Mouse (Mus musculus) right cerebral cortex, postnatal 25 days (tissue): Measurements from ENCODE around the gene Fgfr2.
A peak's percentile ranks its signal among the peaks of the same experiment; 100 is the strongest.

Source experiments
- DNase-seq: peaks from one replicate; pipeline ENCODE4 v3.0.0; 2022

Fgfr2 gene

GRCm38 (mm10) chr7:132795141-132795540 lies 328.0 kb downstream of the Fgfr2 start:
- no peak for DNase-seq

DNA sequence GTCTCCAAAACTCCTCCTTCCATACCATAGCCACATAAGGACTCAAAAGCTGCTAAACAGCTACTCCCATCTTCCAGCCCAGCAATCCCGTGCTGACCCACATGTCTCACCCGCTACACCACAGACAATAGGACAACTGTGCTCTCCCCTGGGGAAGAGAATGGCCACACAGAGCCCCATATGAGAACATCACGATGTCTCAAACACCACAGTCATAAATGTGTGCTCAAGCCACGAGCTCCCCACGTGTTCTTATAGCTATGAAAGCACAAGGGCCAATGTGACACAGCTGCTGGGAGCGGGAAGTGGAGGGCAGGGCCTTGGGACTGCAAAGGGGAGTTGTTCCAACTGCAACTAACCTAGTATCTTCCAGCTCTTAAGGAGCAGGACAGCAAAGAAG lies 329.7 kb downstream of the Fgfr2 start:
- no peak for DNase-seq

GRCm38 (mm10) chr7:132790447-132791219 lies 332.5 kb downstream of the Fgfr2 start:
- no peak for DNase-seq

GRCm38 (mm10) chr7:132788826-132789225 lies 334.3 kb downstream of the Fgfr2 start:
- DNase-seq, result peak; percentile 86

- DNase-seq, result no peak
These were observed 335.5 kb downstream of the Fgfr2 start for GRCm38 (mm10) chr7:132787496-132788190.

GRCm38 (mm10) chr7:132787022-132787421 lies 336.1 kb downstream of the Fgfr2 start:
- DNase-seq, result no peak

DNA sequence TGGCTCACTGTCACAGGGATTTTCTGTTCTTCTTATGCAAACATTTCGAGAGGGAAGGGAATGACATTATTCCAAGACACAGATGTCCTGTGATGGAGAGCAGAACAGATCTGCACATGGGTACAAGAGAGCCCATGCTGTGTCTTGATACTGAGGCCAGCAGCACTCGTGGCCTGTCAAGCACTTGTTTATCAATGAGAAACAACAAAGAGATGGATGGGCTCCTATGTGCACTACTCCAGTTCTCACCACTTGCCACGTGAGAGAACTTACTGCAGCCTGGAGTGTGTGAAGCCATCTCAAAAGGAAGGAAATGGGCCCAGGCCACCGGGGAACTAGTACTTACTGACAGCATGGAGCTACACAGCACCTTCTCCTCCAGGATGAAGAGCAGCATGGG lies 336.6 kb downstream of the Fgfr2 start:
- DNase-seq, result no peak

DNA sequence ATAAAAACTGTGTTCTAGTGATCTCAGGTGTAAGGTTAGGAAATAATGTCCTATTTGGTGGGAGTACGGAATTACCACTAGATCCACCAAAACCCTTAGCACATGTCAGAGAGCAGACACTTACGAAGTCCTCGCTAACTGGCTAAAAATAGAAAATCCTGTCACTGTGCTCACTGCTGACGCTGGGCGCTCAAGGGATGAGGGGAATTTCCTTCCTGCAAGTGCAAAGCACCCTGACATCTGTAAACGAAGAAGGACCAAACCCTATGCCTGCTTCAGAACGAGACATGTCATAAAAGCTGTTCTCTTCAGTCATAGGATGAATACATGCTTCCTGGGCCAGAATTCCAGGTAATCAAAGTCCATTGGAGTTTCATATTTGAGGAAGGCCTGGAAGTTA lies 337.1 kb downstream of the Fgfr2 start:
- no peak for DNase-seq

DNA sequence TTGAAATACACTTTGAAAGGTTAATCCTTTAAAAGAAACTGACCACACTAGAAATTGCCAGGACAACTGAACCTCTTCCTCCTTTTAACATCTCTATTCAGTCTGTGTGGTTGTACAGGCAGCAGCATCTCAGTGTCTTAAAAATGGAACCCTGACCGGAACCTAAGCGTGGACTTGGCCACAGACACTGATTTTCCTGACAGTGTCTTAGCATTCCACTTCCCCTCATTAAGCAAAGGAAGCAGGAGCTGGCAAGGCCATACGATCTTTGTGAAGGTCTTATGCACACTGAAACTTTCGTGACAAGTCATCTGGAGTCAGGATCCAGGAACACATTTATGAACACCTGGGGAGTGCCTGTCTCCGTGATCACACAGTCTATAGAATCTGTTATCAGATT lies 339.0 kb downstream of the Fgfr2 start:
- no peak for DNase-seq

DNA sequence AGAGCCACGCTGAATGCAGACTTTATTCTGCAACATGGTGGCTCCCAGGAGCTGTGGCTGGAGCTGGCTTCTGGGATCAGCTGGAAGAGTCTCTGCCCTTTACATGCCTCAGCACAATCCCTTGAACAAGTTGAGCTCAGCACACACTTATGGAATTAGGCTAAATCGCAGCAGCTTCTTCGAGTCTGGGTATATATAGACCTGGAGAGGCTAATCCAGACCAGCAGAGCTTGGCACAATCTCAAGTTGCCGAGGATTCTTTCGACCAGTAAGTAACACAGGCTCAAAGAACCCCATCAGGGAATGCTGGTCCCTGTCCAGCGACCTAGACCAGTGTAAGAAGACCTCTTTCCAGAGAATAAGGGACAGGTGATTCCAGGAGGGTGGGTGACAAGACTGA lies 341.3 kb downstream of the Fgfr2 start:
- DNase-seq, result no peak

GRCm38 (mm10) chr7:132781130-132781814 lies 341.9 kb downstream of the Fgfr2 start:
- DNase-seq, result no peak

DNA sequence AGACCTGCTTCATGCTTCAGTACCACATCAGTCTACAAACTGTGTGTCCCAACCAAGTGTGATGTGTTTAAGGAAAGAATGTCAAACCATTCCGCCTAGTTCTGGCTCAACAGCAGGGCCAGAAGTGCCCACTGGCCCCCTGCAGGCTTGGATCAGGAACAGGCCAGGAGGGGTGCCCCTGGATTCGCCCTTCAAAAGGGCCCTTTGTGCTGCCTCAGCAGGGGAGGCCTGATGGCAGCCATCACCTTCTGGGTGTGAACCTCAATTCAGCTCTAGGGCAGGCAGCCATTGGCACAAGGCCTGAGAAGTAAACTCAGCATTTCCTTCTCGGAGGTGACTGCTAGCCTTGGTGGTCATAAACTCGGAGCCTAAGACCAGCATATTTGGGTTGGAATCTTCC lies 342.5 kb downstream of the Fgfr2 start:
- DNase-seq, result no peak

- DNase-seq, result no peak
These were observed 344.5 kb downstream of the Fgfr2 start for GRCm38 (mm10) chr7:132778630-132779029.

DNA sequence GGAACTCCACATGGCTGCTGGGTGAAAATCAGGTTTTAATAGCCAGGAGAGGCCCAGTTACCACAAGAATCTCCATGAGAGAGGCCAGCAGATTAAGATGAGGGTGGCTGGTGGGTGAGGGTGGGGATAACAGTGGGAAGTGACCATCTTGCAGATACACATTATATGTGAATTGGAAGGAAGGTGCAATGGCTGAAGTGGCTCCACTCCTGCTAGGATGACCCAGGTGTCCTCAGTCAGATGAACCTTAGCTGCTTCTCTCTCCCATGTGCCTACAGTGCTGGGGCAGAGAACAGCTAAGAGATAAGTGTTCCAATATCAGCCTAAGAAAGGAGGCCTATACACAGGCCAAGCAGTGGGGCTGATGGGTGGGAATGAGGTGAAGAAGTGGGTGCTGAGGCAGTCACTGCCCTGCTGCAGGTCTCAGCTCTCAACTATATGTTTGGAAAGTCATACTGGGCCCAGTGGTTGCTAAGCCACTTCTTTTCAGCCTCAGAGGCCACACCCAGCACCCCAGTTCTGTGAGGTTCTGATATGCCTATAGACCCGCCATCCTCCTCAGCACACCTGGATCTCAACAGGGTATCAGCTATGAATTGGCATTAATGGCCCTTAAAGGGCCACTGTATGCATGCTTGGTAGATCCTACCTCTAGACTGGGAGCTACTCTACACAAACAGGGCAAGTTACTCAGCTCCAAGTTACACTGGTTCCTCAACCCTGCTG lies 345.3 kb downstream of the Fgfr2 start:
- DNase-seq, result no peak

- no peak for DNase-seq
These were observed 346.0 kb downstream of the Fgfr2 start for GRCm38 (mm10) chr7:132777117-132777516.

GRCm38 (mm10) chr7:132776338-132777111 lies 346.6 kb downstream of the Fgfr2 start:
- no peak for DNase-seq

DNA sequence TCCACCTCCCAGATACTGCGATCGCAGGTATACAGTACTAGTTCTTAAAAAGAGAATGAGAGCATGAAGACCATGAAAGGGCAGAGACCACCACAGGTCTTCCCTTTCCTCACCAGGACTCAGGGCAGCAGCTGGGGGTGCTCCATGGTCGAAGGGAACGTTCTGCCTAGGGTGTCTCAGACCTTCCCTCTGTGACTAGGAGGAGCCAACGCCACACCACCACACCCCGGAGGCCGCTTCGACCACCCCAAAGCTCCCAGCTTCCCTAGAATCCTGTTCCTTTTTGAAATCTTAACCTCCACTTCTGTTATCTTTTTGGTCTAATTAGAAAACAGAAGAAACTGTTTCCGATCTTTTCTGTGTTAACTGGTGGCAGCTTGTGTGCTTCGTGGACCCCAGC lies 347.2 kb downstream of the Fgfr2 start:
- no peak for DNase-seq

DNA sequence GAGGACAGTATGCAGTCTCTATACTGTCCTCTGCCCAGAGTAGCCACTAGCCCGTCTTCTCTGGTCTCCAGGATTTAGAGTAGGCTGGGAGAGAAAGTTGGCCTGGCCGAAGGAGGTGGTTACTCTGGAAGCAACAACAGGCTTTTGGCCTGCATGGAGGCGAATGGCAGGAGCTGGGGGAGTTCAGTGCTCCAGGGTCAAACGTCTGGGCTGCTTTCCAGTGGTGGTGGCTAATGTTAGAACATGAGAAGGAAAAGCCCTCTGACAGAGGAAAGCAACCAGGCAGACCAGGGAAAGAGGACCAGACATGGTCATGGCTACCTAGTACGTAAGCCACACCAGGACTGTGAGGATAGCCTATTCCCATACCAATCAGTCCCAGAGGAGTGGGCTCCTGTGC lies 347.8 kb downstream of the Fgfr2 start:
- no peak for DNase-seq

GRCm38 (mm10) chr7:132773011-132773705 lies 350.0 kb downstream of the Fgfr2 start:
- no peak for DNase-seq

DNA sequence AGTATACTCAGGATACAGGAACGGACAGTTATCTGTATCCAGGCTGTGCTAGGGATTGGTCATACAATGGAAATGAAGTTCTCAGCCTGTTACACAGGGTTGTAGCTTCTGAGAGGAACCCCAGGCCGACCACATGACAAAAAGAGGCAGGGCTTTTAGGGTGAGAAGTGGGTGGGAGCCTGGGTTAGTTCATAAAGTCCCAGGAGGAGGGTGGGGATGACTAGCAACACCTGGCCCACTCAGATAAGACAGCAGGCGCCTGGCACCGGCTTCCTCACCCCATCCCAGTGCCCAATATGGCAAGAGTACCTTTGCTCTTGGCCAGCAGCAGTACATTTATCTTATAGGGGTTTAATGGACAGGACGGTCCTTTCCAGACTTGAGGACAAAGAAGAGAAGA lies 350.7 kb downstream of the Fgfr2 start:
- DNase-seq, result no peak

DNA sequence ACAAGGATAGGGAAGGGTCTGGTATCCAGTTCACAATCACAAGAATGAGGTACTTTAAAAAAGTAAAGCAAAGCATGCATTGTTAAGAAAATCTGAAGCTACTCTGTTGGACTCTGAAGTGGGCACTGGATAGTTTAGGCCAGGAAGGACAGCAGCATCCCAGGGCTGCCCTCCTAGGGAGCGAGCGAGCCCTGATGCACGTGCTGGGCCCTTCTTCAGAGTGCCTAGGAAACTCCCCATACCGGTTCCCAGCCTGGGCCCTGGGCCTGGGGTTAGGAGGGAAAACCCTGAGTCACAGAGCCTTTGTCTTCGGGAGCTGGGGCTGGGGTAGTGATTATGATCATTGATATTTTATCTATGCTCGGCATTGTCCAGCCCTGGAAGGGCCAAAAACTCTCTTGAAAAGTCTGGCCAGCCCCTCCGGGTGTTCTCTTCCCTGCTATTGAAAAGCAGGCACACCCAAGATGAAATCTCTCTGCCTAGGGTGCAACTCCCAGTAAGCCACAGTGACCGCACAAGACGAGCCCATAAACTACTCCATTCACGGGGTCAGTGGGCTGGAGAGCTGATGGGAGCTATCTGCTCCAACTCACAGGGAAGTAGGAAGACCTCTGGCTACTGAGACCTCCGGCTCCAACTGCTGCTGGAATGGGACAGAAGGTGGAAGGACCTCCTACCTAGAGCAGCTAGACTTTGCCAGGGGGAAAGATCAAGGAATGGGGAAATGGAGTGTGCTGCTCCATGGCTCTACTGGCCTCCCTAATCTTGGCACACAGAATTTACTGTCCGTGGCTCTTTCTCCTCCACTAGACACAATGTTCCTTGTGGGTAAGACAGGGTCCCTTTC lies 354.4 kb downstream of the Fgfr2 start:
- no peak for DNase-seq
